Mouse (Mus musculus) intestine, embryonic 15.5 days (tissue): ENCODE results near the gene Drd1. TPM values are rescaled to one million over a fixed set of nuclear protein-coding genes. Genes with fewer than 3 reads are reported as not detected.

Source experiments
- ATAC-seq: fragments of 200-750 bp; cut with Nextera tagmentation; 2 replicates; pipeline ENCODE4 v1.8.0; 2017; ENCODE audit warnings: moderate TSS enrichment, moderate library complexity
- H3K27ac ChIP-seq: fragments of 300-500 bp; sonication (generic); 2 replicates; pipeline ENCODE4 v1.5.1; 2015; ENCODE audit warnings: mild to moderate bottlenecking, inconsistent platforms
- H3K27me3 ChIP-seq: fragments of 300-500 bp; sonication (generic); replicated peaks from 2 replicates; pipeline ENCODE4 v1.6.1; 2015; ENCODE audit warnings: inconsistent platforms
- H3K36me3 ChIP-seq: fragments of 300-500 bp; sonication (generic); 2 replicates; pipeline ENCODE4 v1.6.1; 2015; ENCODE audit warnings: inconsistent platforms
- H3K4me1 ChIP-seq: fragments of 300-500 bp; sonication (generic); replicated peaks from 2 replicates; pipeline ENCODE4 v1.6.1; 2015; ENCODE audit warnings: inconsistent platforms
- H3K4me2 ChIP-seq: fragments of 300-500 bp; sonication (generic); replicated peaks from 2 replicates; pipeline ENCODE4 v1.6.1; 2015; ENCODE audit warnings: mild to moderate bottlenecking, inconsistent platforms
- H3K4me3 ChIP-seq: fragments of 300-500 bp; sonication (generic); replicated peaks from 2 replicates; pipeline ENCODE4 v1.5.1; 2015; ENCODE audit warnings: inconsistent platforms
- H3K9ac ChIP-seq: fragments of 300-500 bp; sonication (generic); 2 replicates; pipeline ENCODE4 v1.6.1; 2015; ENCODE audit warnings: inconsistent platforms
- H3K9me3 ChIP-seq: fragments of 300-500 bp; sonication (generic); 2 replicates; pipeline ENCODE4 v1.6.1; 2016; ENCODE audit warnings: inconsistent platforms
- WGBS: fragments of 180-500 bp; shearing (Covaris S2); methylation state at CpG from one replicate; pipeline ENCODE4 v1.1.7; 2015; 5-methylcytosine and 5-hydroxymethylcytosine counted together
- polyA plus RNA-seq: library from polyadenylated mRNA; unstranded; fragments of >200 nt; fragmentation: Nextera tagmentation; extraction: Ambion mirVana; gene quantifications from 2 replicates; pipeline ENCODE4 v1.2.1, GENCODE M21; 2015

Gene Drd1
- polyA plus RNA-seq, 1 experiment from 2014 or later, result 0.16 TPM

DNA sequence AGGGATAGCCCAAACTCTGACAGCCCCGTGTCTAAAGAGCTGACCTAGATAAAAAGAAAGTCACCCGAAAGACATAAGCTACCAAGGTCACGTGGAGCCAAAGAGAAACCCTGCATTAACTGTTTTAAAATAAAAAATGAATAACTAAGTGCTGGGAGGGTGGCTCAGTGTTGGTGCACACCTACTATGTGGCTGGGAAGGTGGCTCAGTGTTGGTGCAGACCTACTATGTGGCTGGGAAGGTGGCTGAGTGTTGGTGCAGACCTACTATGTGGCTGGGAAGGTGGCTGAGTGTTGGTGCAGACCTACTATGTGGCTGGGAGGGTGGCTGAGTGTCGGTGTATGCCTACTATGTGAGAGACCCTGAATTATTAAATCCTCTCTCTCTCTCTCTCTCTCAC is 21.9 kb downstream of the Drd1 start:
- Histone ChIP-seq H3K36me3 (no peaks in the 10 kb centered on the region), H3K4me2 (no peak overlapping the region), H3K4me3 (no peak overlapping the region), H3K9me3 (no peaks in the 10 kb centered on the region), H3K9ac (no peak overlapping the region), H3K27me3 (no peaks in the 10 kb centered on the region), H3K4me1 (no peaks in the 10 kb centered on the region), H3K27ac (no peak overlapping the region)
- no peak for ATAC-seq
- WGBS, result 76% methylated on average over 4 of the region's 4 CpGs

DNA sequence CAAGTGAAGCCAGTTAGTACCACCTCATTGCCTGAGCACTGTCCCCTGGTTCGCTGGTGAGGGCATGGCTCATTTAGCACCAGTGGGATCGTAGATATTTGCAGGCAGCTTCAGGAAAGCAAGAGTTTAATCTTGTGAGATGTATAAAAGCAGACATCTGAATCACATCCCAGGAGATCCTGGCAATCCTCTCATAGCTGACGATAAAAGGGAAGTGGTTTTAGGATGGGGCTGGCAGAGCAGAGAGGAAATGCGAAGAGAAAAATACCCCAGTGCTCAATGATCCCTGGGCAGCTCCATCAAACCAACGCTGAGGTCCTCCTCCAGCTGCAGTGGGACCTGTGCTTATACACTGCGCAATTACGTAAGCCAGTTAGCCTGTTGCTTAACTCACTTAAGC is 28.4 kb downstream of the Drd1 start:
- H3K36me3 ChIP-seq, result no peaks in the 10 kb centered on the region
- no peak overlapping the region for H3K27ac ChIP-seq
- no peaks in the 10 kb centered on the region for H3K27me3 ChIP-seq
- H3K9me3 ChIP-seq, result no peaks in the 10 kb centered on the region
- H3K4me1 ChIP-seq, result no peaks in the 10 kb centered on the region
- WGBS, result 84% methylated on average over 7 of the region's 7 CpGs
- H3K4me3 ChIP-seq, result no peak overlapping the region
- no peak overlapping the region for H3K4me2 ChIP-seq
- ATAC-seq, result no peak
- H3K9ac ChIP-seq, result no peak overlapping the region

DNA sequence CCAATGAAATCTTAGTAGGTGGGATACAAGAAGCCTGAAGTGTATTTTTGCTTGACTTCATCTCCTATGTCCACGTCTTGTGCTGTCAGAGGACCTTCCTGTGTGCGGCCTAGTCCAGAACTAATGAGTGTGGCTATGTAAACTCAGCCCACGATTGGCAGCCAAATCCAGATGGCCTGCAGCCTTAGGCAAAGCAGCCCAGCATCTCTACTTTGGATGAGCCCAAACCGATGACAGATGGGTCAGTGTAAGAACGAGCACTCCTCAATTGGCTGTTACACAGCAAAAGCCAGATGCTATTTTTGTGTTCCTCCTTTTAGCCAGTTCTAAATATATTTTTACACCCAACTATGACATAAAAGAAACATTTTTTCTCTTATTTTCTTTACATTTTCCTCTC is 32.2 kb downstream of the Drd1 start:
- no peaks in the 10 kb centered on the region for H3K4me1 ChIP-seq
- H3K4me2 ChIP-seq, result no peak overlapping the region
- no peak overlapping the region for H3K4me3 ChIP-seq
- 66% methylated on average over 5 of the region's 5 CpGs for WGBS
- no peak for ATAC-seq
- no peaks in the 10 kb centered on the region for H3K9me3 ChIP-seq
- H3K27me3 ChIP-seq, result no peaks in the 10 kb centered on the region
- no peaks in the 10 kb centered on the region for H3K36me3 ChIP-seq
- H3K27ac ChIP-seq, result no peak overlapping the region
- H3K9ac ChIP-seq, result no peak overlapping the region

DNA sequence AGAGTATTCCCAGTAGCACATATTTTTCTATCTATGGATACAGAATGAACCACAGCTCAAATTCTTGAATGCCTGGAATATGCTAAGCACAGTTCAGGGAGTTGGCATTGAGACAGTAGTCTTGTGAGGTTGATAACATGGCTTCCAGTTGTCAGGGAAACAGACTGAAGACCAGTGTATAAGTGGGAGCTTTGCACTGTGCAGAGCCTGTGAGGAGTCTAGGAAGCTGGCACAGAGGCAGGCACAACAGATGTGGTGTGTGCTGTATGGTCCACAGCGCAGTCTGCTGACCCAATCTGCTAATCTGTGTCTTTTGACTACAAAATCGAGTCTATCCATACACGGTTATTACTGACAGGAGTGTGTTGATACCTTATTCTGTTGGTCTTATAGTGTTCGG is 46.8 kb downstream of the Drd1 start:
- Histone ChIP-seq H3K36me3 (no peaks in the 10 kb centered on the region), H3K27ac (no peak overlapping the region), H3K4me3 (no peak overlapping the region), H3K27me3 (no peaks in the 10 kb centered on the region), H3K4me1 (no peaks in the 10 kb centered on the region), H3K4me2 (no peak overlapping the region), H3K9me3 (no peaks in the 10 kb centered on the region), H3K9ac (no peak overlapping the region)
- ATAC-seq, result no peak
- WGBS, result 92% methylated on average over 4 of the region's 4 CpGs

Other genes starting within 250 kb of the Drd1 start
- gene Sfxn1, start 16.2 kb upstream of the Drd1 start, polyA plus RNA-seq, result 80.2 and 88.6 TPM in 2 replicates
- 0.09 and 0.11 TPM in 2 replicates for gene Hrh2, start 136.4 kb upstream of the Drd1 start, polyA plus RNA-seq